Mouse (Mus musculus) forebrain, embryonic 10.5 days (tissue): ENCODE measurements around the gene Uvrag. TPM values are rescaled to one million over a fixed set of nuclear protein-coding genes. Genes with fewer than 3 reads are reported as not detected.
A peak's percentile ranks its signal among the peaks of the same experiment; 100 is the strongest.

Experiments used
- DNase-seq: peaks from one replicate; pipeline ENCODE4 v3.0.0-alpha.2; 2017; ENCODE audit warnings: low spot score; ENCODE audit errors: extremely low spot score
- H3K27ac ChIP-seq: fragments of 300-500 bp; sonication (generic); 2 replicates; pipeline ENCODE4 v1.5.1; 2016; ENCODE audit warnings: mild to moderate bottlenecking
- H3K27me3 ChIP-seq: fragments of 300-500 bp; sonication (generic); 2 replicates; pipeline ENCODE4 v1.6.1; 2016; ENCODE audit warnings: mild to moderate bottlenecking; ENCODE audit not compliant: poor library complexity, severe bottlenecking
- H3K36me3 ChIP-seq: fragments of 300-500 bp; sonication (generic); replicated peaks from 2 replicates; pipeline ENCODE4 v1.6.1; 2016; ENCODE audit warnings: mild to moderate bottlenecking, moderate library complexity
- H3K4me1 ChIP-seq: fragments of 300-500 bp; sonication (generic); 2 replicates; pipeline ENCODE4 v1.6.1; 2016
- H3K4me3 ChIP-seq: fragments of 300-500 bp; sonication (generic); 2 replicates; pipeline ENCODE4 v1.5.1; 2016; ENCODE audit warnings: mild to moderate bottlenecking, moderate library complexity
- H3K9me3 ChIP-seq: fragments of 300-500 bp; sonication (generic); 2 replicates; pipeline ENCODE4 v1.6.1; 2016; ENCODE audit warnings: mild to moderate bottlenecking, moderate library complexity
- WGBS: fragments of 180-500 bp; shearing (Covaris S2); methylation state at CpG from one replicate; pipeline ENCODE4 v1.1.7; 2016; 5-methylcytosine and 5-hydroxymethylcytosine counted together
- polyA plus RNA-seq: library from polyadenylated mRNA; unstranded; fragments of >200 nt; fragmentation: Nextera tagmentation; extraction: Ambion mirVana; gene quantifications from 2 replicates; pipeline ENCODE4 v1.2.1, GENCODE M21; 2016

The Uvrag gene
- polyA plus RNA-seq, 1 experiment from 2014 or later: 9.8 TPM

- no peak for DNase-seq
- Histone ChIP-seq H3K4me1 (peaks cover 40% of the 10 kb centered on the region), H3K4me3 (no peak overlapping the region), H3K27me3 (no peaks in the 10 kb centered on the region), H3K9me3 (peaks cover 4% of the 10 kb centered on the region; the same call in 1 of the 2 replicates), H3K27ac (no peak overlapping the region), H3K36me3 (0 out of 2 replicates have a peak, but pooled peaks cover 2% of the 10 kb centered on the region)
- WGBS: 89% methylated on average over 21 of the region's 21 CpGs
These were observed 236.1 kb downstream of the Uvrag start for GRCm38 (mm10) chr7:98904659-98905362.

- Histone ChIP-seq H3K9me3 (peaks cover 4% of the 10 kb centered on the region; the same call in 1 of the 2 replicates), H3K36me3 (0 out of 2 replicates have a peak, but pooled peaks cover 2% of the 10 kb centered on the region), H3K27me3 (no peaks in the 10 kb centered on the region), H3K4me1 (peaks cover 39% of the 10 kb centered on the region), H3K4me3 (no peak overlapping the region), H3K27ac (no peak overlapping the region)
- WGBS: 52% methylated on average over 5 of the region's 5 CpGs
- no peak for DNase-seq
These were observed 237.1 kb downstream of the Uvrag start for GRCm38 (mm10) chr7:98903884-98904283.

- no peak overlapping the region for H3K4me3 ChIP-seq
- no peaks in the 10 kb centered on the region for H3K27me3 ChIP-seq
- 100% methylated on average over 1 of the region's 1 CpGs for WGBS
- 0 out of 2 replicates have a peak, but pooled peaks cover 2% of the 10 kb centered on the region for H3K36me3 ChIP-seq
- no peak overlapping the region for H3K27ac ChIP-seq
- H3K4me1 ChIP-seq: peaks cover 35% of the 10 kb centered on the region
- DNase-seq: no peak
- peaks cover 4% of the 10 kb centered on the region; the same call in 1 of the 2 replicates for H3K9me3 ChIP-seq
These were observed 239.8 kb downstream of the Uvrag start for GRCm38 (mm10) chr7:98901120-98901519.

GRCm38 (mm10) chr7:98899815-98900214, 241.1 kb downstream of the Uvrag start:
- Histone ChIP-seq H3K4me3 (no peak overlapping the region), H3K9me3 (peaks cover 4% of the 10 kb centered on the region; the same call in 1 of the 2 replicates), H3K27me3 (no peaks in the 10 kb centered on the region), H3K36me3 (0 out of 2 replicates have a peak, but pooled peaks cover 2% of the 10 kb centered on the region), H3K27ac (no peak overlapping the region), H3K4me1 (peaks cover 37% of the 10 kb centered on the region)
- WGBS: 90% methylated on average over 4 of the region's 4 CpGs
- DNase-seq: no peak

GRCm38 (mm10) chr7:98897323-98897722, 243.6 kb downstream of the Uvrag start:
- H3K9me3 ChIP-seq: peaks cover 4% of the 10 kb centered on the region; the same call in 1 of the 2 replicates
- WGBS: 97% methylated on average over 8 of the region's 8 CpGs
- H3K27ac ChIP-seq: no peak overlapping the region
- DNase-seq: no peak
- no peaks in the 10 kb centered on the region for H3K27me3 ChIP-seq
- H3K4me1 ChIP-seq: peaks cover 17% of the 10 kb centered on the region
- H3K36me3 ChIP-seq: 0 out of 2 replicates have a peak, but pooled peaks cover 2% of the 10 kb centered on the region
- H3K4me3 ChIP-seq: no peak overlapping the region

GRCm38 (mm10) chr7:98895501-98896095, 245.3 kb downstream of the Uvrag start:
- Histone ChIP-seq H3K4me1 (peaks cover 17% of the 10 kb centered on the region), H3K4me3 (no peak overlapping the region), H3K27me3 (no peaks in the 10 kb centered on the region), H3K36me3 (no peaks in the 10 kb centered on the region), H3K9me3 (no peaks in the 10 kb centered on the region), H3K27ac (no peak overlapping the region)
- DNase-seq: no peak
- 54% methylated on average over 10 of the region's 10 CpGs for WGBS

GRCm38 (mm10) chr7:98894768-98895167, 246.2 kb downstream of the Uvrag start:
- H3K27ac ChIP-seq: no peak overlapping the region; the same call in 1 of the 2 replicates
- 59% methylated on average over 5 of the region's 5 CpGs for WGBS
- H3K4me1 ChIP-seq: peaks cover 20% of the 10 kb centered on the region
- DNase-seq: no peak
- no peaks in the 10 kb centered on the region for H3K27me3 ChIP-seq
- no peak overlapping the region for H3K4me3 ChIP-seq
- H3K36me3 ChIP-seq: no peaks in the 10 kb centered on the region
- H3K9me3 ChIP-seq: no peaks in the 10 kb centered on the region

GRCm38 (mm10) chr7:98894305-98894704, 246.6 kb downstream of the Uvrag start:
- Histone ChIP-seq H3K9me3 (no peaks in the 10 kb centered on the region), H3K27ac (no peak overlapping the region), H3K4me3 (no peak overlapping the region), H3K36me3 (no peaks in the 10 kb centered on the region), H3K4me1 (peaks cover 24% of the 10 kb centered on the region), H3K27me3 (no peaks in the 10 kb centered on the region)
- WGBS: 93% methylated on average over 5 of the region's 5 CpGs
- DNase-seq: no peak

- Histone ChIP-seq H3K4me1 (peaks cover 34% of the 10 kb centered on the region), H3K27ac (no peak overlapping the region), H3K27me3 (no peaks in the 10 kb centered on the region), H3K9me3 (no peaks in the 10 kb centered on the region), H3K36me3 (no peaks in the 10 kb centered on the region), H3K4me3 (no peak overlapping the region)
- WGBS: 83% methylated on average over 5 of the region's 5 CpGs
- no peak for DNase-seq
These were observed 247.8 kb downstream of the Uvrag start for GRCm38 (mm10) chr7:98893144-98893543.

GRCm38 (mm10) chr7:98889211-98889610, 251.7 kb downstream of the Uvrag start:
- Histone ChIP-seq H3K4me3 (no peak overlapping the region), H3K36me3 (peaks cover 4% of the 10 kb centered on the region; the same call in 1 of the 2 replicates), H3K27ac (no peak overlapping the region), H3K27me3 (no peaks in the 10 kb centered on the region), H3K4me1 (peaks cover 25% of the 10 kb centered on the region), H3K9me3 (no peaks in the 10 kb centered on the region)
- DNase-seq: no peak
- WGBS: 90% methylated on average over 7 of the region's 7 CpGs

- H3K4me3 ChIP-seq: no peak overlapping the region
- peaks cover 4% of the 10 kb centered on the region; the same call in 1 of the 2 replicates for H3K36me3 ChIP-seq
- H3K4me1 ChIP-seq: peaks cover 25% of the 10 kb centered on the region
- DNase-seq: no peak
- H3K9me3 ChIP-seq: no peaks in the 10 kb centered on the region
- no peak overlapping the region for H3K27ac ChIP-seq
- H3K27me3 ChIP-seq: no peaks in the 10 kb centered on the region
- 81% methylated on average over 5 of the region's 5 CpGs for WGBS
These were observed 252.1 kb downstream of the Uvrag start for GRCm38 (mm10) chr7:98888810-98889209.

GRCm38 (mm10) chr7:98887811-98888261, 253.1 kb downstream of the Uvrag start:
- Histone ChIP-seq H3K27ac (peak overlapping the region; percentile 65; the same call in 1 of the 2 replicates), H3K27me3 (no peaks in the 10 kb centered on the region), H3K4me1 (peaks cover 25% of the 10 kb centered on the region), H3K9me3 (no peaks in the 10 kb centered on the region), H3K4me3 (no peak overlapping the region; the same call in 1 of the 2 replicates), H3K36me3 (peaks cover 4% of the 10 kb centered on the region; the same call in 1 of the 2 replicates)
- DNase-seq: peak; percentile 26
- 44% methylated on average over 22 of the region's 22 CpGs for WGBS

GRCm38 (mm10) chr7:98881887-98882286, 259.1 kb downstream of the Uvrag start:
- Histone ChIP-seq H3K4me1 (peaks cover 17% of the 10 kb centered on the region), H3K27me3 (0 out of 2 replicates have a peak, but pooled peaks cover 3% of the 10 kb centered on the region), H3K4me3 (no peak overlapping the region), H3K27ac (no peak overlapping the region), H3K9me3 (no peaks in the 10 kb centered on the region), H3K36me3 (no peaks in the 10 kb centered on the region)
- WGBS: 70% methylated on average over 4 of the region's 4 CpGs
- DNase-seq: no peak
